Mouse (Mus musculus) liver, postnatal 0 days (tissue): Measurements from ENCODE around the gene Cnst. TPM values are rescaled to one million over a fixed set of nuclear protein-coding genes. Genes with fewer than 3 reads are reported as not detected.

Experiments
- ATAC-seq: fragments of 200-750 bp; cut with Nextera tagmentation; 2 replicates; pipeline ENCODE4 v1.8.0; 2017; ENCODE audit warnings: mild to moderate bottlenecking, moderate library complexity
- DNase-seq: peaks from one replicate; pipeline ENCODE4 v3.0.0-alpha.2; 2016
- H3K27ac ChIP-seq: fragments of 300-500 bp; sonication (generic); 2 replicates; pipeline ENCODE4 v1.5.1; 2014; ENCODE audit warnings: antibody characterized with exemption, moderate library complexity, mild to moderate bottlenecking, low read depth
- H3K27me3 ChIP-seq: fragments of 300-500 bp; sonication (generic); 2 replicates; pipeline ENCODE4 v1.6.1; 2014; ENCODE audit warnings: low read length, control low read depth, mixed read lengths; ENCODE audit not compliant: insufficient read depth
- H3K36me3 ChIP-seq: fragments of 300-500 bp; sonication (generic); replicated peaks from 2 replicates; pipeline ENCODE4 v1.6.1; 2014; ENCODE audit warnings: mild to moderate bottlenecking, control low read depth, low read length, moderate library complexity, mixed read lengths; ENCODE audit not compliant: insufficient read depth
- H3K4me1 ChIP-seq: fragments of 300-500 bp; sonication (generic); 2 replicates; pipeline ENCODE4 v1.6.1; 2014; ENCODE audit warnings: antibody characterized with exemption, mild to moderate bottlenecking, control low read depth; ENCODE audit not compliant: insufficient read depth
- H3K4me2 ChIP-seq: fragments of 300-500 bp; sonication (generic); 2 replicates; pipeline ENCODE4 v1.6.1; 2014; ENCODE audit warnings: low read depth, mild to moderate bottlenecking, low read length, moderate library complexity, mixed read lengths
- H3K4me3 ChIP-seq: fragments of 300-500 bp; sonication (generic); 2 replicates; pipeline ENCODE4 v1.5.1; 2014; ENCODE audit warnings: low read depth, low read length
- H3K9ac ChIP-seq: fragments of 300-500 bp; sonication (generic); replicated peaks from 2 replicates; pipeline ENCODE4 v1.6.1; 2014; ENCODE audit warnings: mild to moderate bottlenecking, moderate library complexity
- H3K9me3 ChIP-seq: fragments of 300-500 bp; sonication (generic); 2 replicates; pipeline ENCODE4 v1.6.1; 2016; ENCODE audit warnings: mild to moderate bottlenecking, control low read depth, low read length, mixed read lengths
- CTCF ChIP-seq: sonication (generic); IDR thresholded peaks from 2 replicates; pipeline ENCODE4 v1.5.1; 2016; ENCODE audit warnings: antibody characterized with exemption, low read depth
- EP300 ChIP-seq: IDR thresholded peaks from 2 replicates; pipeline ENCODE4 v1.6.1; 2016; ENCODE audit warnings: antibody characterized with exemption, low read depth, mild to moderate bottlenecking
- WGBS: fragments of 180-500 bp; shearing (Covaris S2); extraction: QIAGEN DNeasy Blood & Tissue Kit; methylation state at CpG from one replicate; pipeline ENCODE4 v1.1.7; 2014; ENCODE audit not compliant: insufficient replicate concordance; 5-methylcytosine and 5-hydroxymethylcytosine counted together
- polyA plus RNA-seq: library from polyadenylated mRNA; unstranded; fragments of >200 nt; fragmentation: Nextera tagmentation; extraction: Ambion mirVana; gene quantifications from 2 replicates; pipeline ENCODE4 v1.2.1, GENCODE M21; 2015

Cnst gene
- polyA plus RNA-seq, 1 experiment from 2014 or later = 5.8 TPM

DNA sequence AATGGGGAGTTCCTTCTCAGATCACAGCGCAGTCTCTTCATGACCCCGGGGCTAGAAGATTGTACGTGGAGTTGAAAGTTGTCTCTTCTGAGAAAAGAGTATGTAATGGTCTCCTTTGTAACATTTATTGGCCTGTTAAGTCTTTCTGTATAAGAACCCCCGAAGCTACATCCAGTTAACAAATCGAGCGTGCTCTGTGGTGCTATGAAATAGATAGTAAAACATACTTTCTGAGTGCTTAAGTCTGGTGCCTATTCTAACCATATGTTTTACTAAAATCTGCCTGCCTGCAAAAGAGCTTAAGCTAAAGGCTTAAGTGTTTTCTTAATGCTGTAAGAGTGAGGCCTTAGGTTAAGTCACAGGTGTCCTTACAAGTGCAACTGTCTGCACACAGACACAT, 66.2 kb downstream of the Cnst start:
- Histone ChIP-seq H3K4me1 (no peaks in the 10 kb centered on the region), H3K9ac (no peak overlapping the region), H3K27ac (no peak overlapping the region), H3K4me2 (no peak overlapping the region), H3K36me3 (peaks cover 27% of the 10 kb centered on the region), H3K9me3 (no peaks in the 10 kb centered on the region), H3K27me3 (no peaks in the 10 kb centered on the region), H3K4me3 (no peak overlapping the region)
- ATAC-seq (no peak), DNase-seq (no peak)
- 93% methylated on average over 6 of the region's 6 CpGs for WGBS
- TF ChIP-seq CTCF = no peak
- TF ChIP-seq EP300 = no peak

DNA sequence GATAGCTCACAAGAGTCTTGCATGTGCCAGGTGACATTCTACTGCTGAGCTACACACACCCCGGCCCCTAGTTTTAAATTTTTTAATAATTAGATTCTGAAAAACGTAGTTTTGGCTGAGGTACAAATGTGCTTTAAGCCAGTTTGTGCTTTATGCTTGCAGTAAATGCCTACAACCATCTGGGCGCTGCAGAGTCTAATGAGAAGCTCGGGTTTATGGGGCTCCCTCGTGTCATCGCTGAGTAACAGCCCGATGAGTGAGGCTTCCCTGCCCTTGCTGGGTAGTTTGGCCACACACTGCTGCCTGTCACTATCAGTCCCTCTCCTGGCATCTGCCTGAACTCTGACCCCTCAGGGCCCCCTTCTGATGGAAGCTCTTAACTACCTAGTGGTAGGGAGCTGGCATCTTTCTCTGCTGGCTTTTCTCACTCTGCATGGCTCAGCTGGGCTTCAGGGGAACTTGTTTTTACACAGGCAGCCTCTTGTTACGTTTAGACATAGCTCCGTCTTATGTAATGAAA, 66.9 kb downstream of the Cnst start:
- peaks cover 27% of the 10 kb centered on the region for H3K36me3 ChIP-seq
- H3K4me3 ChIP-seq = no peak overlapping the region
- H3K27ac ChIP-seq = no peak overlapping the region
- ATAC-seq (no peak), DNase-seq (no peak)
- TF ChIP-seq EP300 = no peak
- no peak for TF ChIP-seq CTCF
- no peak overlapping the region for H3K9ac ChIP-seq
- no peak overlapping the region for H3K4me2 ChIP-seq
- no peaks in the 10 kb centered on the region for H3K27me3 ChIP-seq
- 76% methylated on average over 9 of the region's 9 CpGs for WGBS
- no peaks in the 10 kb centered on the region for H3K4me1 ChIP-seq
- no peaks in the 10 kb centered on the region for H3K9me3 ChIP-seq

DNA sequence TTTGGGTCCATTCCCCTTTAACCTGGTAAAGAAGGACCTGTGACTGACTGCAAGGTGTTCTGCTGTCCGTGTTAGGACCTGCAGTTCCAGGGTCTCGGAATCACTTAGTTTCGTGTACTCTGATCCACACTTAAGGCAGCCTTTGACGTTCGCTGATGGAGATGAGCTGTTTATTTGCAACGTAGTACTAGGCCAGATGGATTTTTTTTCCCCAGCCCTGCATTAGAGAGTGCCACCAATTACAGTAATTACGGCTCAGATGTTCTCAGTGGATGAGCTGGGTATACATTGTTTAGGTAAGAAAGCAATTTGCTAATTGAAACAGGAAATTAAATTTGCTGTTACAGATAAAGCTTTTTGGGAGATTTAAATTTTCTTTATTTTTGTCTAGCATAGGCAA, 71.3 kb downstream of the Cnst start:
- Histone ChIP-seq H3K4me3 (no peak overlapping the region), H3K27me3 (no peaks in the 10 kb centered on the region), H3K27ac (no peak overlapping the region), H3K36me3 (peaks cover 22% of the 10 kb centered on the region), H3K9ac (no peak overlapping the region), H3K9me3 (no peaks in the 10 kb centered on the region), H3K4me2 (no peak overlapping the region), H3K4me1 (no peaks in the 10 kb centered on the region)
- no peak for ATAC-seq
- DNase-seq = no peak
- TF ChIP-seq CTCF (no peak), EP300 (no peak)
- WGBS = 87% methylated on average over 7 of the region's 7 CpGs

DNA sequence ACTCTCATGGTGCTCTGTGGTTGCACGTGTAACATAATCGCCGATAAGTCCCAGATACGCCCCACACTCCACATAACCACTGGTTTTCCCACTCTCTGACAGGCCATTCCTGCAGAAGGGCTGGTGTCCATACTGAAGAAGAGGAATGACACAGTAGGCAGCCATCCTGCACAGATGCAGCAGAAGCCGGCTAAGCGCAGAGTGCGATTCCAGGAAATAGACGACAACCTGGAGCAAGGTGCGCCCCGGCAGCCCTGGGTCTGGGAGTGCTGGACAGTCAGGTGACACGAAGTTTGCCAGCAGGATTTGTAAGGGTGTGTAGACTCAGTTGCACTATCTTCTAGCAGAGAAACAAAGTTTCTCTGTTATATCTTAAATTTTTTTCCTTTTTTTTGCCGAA, 76.5 kb downstream of the Cnst start:
- Histone ChIP-seq H3K9ac (no peak overlapping the region), H3K27ac (no peak overlapping the region), H3K27me3 (no peaks in the 10 kb centered on the region), H3K4me1 (no peaks in the 10 kb centered on the region), H3K9me3 (no peaks in the 10 kb centered on the region), H3K4me2 (no peak overlapping the region), H3K4me3 (no peak overlapping the region), H3K36me3 (peaks cover 24% of the 10 kb centered on the region)
- no peak for DNase-seq
- TF ChIP-seq EP300 = no peak
- no peak for TF ChIP-seq CTCF
- ATAC-seq = no peak
- WGBS = 87% methylated on average over 12 of the region's 12 CpGs

DNA sequence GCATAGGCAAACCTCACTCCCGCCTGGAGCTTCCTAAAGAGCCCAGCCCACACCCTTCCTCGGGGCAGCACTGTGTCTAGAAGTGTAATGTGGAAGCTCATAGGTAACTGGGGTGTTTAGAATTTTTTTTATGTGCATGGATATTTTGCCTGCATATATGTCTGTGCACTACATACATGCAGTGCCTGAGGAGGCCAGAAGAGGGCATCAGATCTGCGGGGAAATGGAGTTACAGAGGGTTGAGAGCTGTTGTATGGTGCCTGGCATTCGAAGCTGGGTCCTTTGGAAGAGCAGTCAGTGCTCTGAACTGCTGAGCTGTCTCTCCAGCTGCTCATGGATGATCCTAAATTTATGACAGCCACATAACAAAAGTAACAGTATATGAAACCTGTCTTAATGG, 77.5 kb downstream of the Cnst start:
- H3K9ac ChIP-seq = no peak overlapping the region
- WGBS = 58% methylated on average over 4 of the region's 4 CpGs
- TF ChIP-seq CTCF (peak; percentile 74), EP300 (no peak)
- no peaks in the 10 kb centered on the region for H3K9me3 ChIP-seq
- H3K4me3 ChIP-seq = no peak overlapping the region
- H3K4me2 ChIP-seq = no peak overlapping the region
- H3K36me3 ChIP-seq = peaks cover 24% of the 10 kb centered on the region
- ATAC-seq (no peak), DNase-seq (peak; percentile 55)
- H3K27me3 ChIP-seq = no peaks in the 10 kb centered on the region
- no peaks in the 10 kb centered on the region for H3K4me1 ChIP-seq
- H3K27ac ChIP-seq = no peak overlapping the region

DNA sequence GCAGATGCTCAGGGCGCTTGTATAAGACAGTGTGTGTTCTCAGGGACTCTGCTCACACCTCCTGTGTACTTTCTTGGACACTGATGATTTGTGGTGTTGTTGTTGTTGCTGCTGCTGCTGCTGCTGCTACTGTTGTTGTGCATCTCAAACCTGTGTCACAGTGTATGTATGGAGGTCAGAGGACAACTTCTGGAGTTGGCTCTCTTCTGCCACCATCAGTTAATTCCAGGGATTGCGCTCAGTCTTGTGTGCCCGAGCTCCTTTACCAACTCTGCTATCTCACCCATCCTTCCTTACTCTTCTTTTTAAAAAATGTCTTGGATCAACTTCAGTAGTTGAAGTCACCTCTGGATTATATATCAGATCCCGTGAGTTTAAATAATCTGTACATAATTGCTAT, 78.2 kb downstream of the Cnst start:
- peak; percentile 77 for TF ChIP-seq CTCF
- no peak for TF ChIP-seq EP300
- no peak overlapping the region for H3K4me2 ChIP-seq
- peak; percentile 56; the same call in 1 of the 2 replicates for ATAC-seq

DNA sequence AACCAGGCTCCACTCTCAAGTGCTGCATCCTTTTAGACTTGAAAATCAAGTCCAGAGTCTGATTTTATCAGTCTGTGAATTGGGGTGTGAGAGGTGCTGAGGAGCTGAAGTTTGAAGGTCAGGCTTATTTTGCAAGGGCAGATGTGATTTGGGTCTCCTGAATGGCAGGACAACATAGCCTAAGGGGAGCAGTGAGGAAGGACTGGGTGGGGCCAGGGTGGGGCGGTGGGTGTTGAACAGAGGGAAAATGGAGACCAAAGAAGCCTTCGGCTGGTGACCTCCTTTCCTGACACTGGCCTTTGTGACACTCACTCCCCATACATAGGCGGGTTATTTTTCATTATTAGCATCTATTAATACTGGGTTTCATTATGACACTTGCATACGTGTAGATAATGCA, 81.7 kb downstream of the Cnst start:
- ATAC-seq = no peak
- no peak for DNase-seq
- no peak overlapping the region for H3K9ac ChIP-seq
- H3K9me3 ChIP-seq = no peaks in the 10 kb centered on the region
- no peak overlapping the region for H3K27ac ChIP-seq
- H3K4me2 ChIP-seq = no peak overlapping the region
- peaks cover 16% of the 10 kb centered on the region; the same call in 1 of the 2 replicates for H3K36me3 ChIP-seq
- H3K4me1 ChIP-seq = no peaks in the 10 kb centered on the region
- no peaks in the 10 kb centered on the region for H3K27me3 ChIP-seq
- 76% methylated on average over 4 of the region's 4 CpGs for WGBS
- no peak overlapping the region for H3K4me3 ChIP-seq
- no peak for TF ChIP-seq EP300
- no peak for TF ChIP-seq CTCF

More for the DNA sequence above, 78.2 kb downstream of the Cnst start:
- Histone ChIP-seq H3K4me3 (no peak overlapping the region), H3K36me3 (peaks cover 17% of the 10 kb centered on the region), H3K27ac (no peak overlapping the region), H3K27me3 (no peaks in the 10 kb centered on the region), H3K4me1 (no peaks in the 10 kb centered on the region), H3K9ac (no peak overlapping the region), H3K9me3 (no peaks in the 10 kb centered on the region)
- DNase-seq = peak; percentile 68
- 63% methylated on average over 4 of the region's 4 CpGs for WGBS
